Mouse (Mus musculus) neural tube, embryonic 11.5 days (tissue): ENCODE data around the gene Rbm17. TPM values are rescaled to one million over a fixed set of nuclear protein-coding genes. Genes with fewer than 3 reads are reported as not detected.
A peak's percentile ranks its signal among the peaks of the same experiment; 100 is the strongest.
"Not testable (repeated sequence)": the region's sequence is repeated elsewhere in the genome, so short reads cannot be mapped to it uniquely, and the experiment has no call there.

Source experiments
- ATAC-seq: fragments of 200-750 bp; cut with Nextera tagmentation; 2 replicates; pipeline ENCODE4 v1.8.0; 2017; ENCODE audit warnings: moderate number of reproducible peaks, mild to moderate bottlenecking, moderate TSS enrichment, moderate library complexity; ENCODE audit not compliant: insufficient read depth, low FRiP score, low TSS enrichment
- DNase-seq: peaks from one replicate; pipeline ENCODE4 v3.0.0-alpha.2; 2015; ENCODE audit warnings: low spot score
- H3K27ac ChIP-seq: fragments of 300-500 bp; sonication (generic); 2 replicates; pipeline ENCODE4 v1.5.1; 2014; ENCODE audit warnings: low read depth, mild to moderate bottlenecking, low read length
- H3K27me3 ChIP-seq: fragments of 300-500 bp; sonication (generic); 2 replicates; pipeline ENCODE4 v1.6.1; 2014; ENCODE audit warnings: mild to moderate bottlenecking, low read length, mixed read lengths; ENCODE audit not compliant: control insufficient read depth, insufficient read depth
- H3K36me3 ChIP-seq: fragments of 300-500 bp; sonication (generic); 2 replicates; pipeline ENCODE4 v1.6.1; 2014; ENCODE audit warnings: mild to moderate bottlenecking, low read length, moderate library complexity, mixed read lengths; ENCODE audit not compliant: control insufficient read depth, insufficient read depth
- H3K4me1 ChIP-seq: fragments of 300-500 bp; sonication (generic); 2 replicates; pipeline ENCODE4 v1.6.1; 2014; ENCODE audit warnings: low read length, mixed read lengths; ENCODE audit not compliant: control insufficient read depth, insufficient read depth
- H3K4me2 ChIP-seq: fragments of 300-500 bp; sonication (generic); 2 replicates; pipeline ENCODE4 v1.6.1; 2014; ENCODE audit warnings: low read depth, mild to moderate bottlenecking, moderate library complexity
- H3K4me3 ChIP-seq: fragments of 300-500 bp; sonication (generic); 2 replicates; pipeline ENCODE4 v1.5.1; 2014; ENCODE audit warnings: low read depth, low read length
- H3K9ac ChIP-seq: fragments of 300-500 bp; sonication (generic); 2 replicates; pipeline ENCODE4 v1.6.1; 2014; ENCODE audit warnings: mild to moderate bottlenecking, low read length
- H3K9me3 ChIP-seq: fragments of 300-500 bp; sonication (generic); 2 replicates; pipeline ENCODE4 v1.6.1; 2016; ENCODE audit warnings: low read length; ENCODE audit not compliant: control insufficient read depth
- WGBS: fragments of 180-500 bp; shearing (Covaris S2); extraction: QIAGEN DNeasy Blood & Tissue Kit; methylation state at CpG from one replicate; pipeline ENCODE4 v1.1.7; 2014; 5-methylcytosine and 5-hydroxymethylcytosine counted together
- polyA plus RNA-seq: library from polyadenylated mRNA; unstranded; fragments of >200 nt; fragmentation: Nextera tagmentation; extraction: Ambion mirVana; gene quantifications from 2 replicates; pipeline ENCODE4 v1.2.1, GENCODE M21; 2014

The Rbm17 gene
- polyA plus RNA-seq, 1 experiment from 2014 or later = 192 TPM

DNA sequence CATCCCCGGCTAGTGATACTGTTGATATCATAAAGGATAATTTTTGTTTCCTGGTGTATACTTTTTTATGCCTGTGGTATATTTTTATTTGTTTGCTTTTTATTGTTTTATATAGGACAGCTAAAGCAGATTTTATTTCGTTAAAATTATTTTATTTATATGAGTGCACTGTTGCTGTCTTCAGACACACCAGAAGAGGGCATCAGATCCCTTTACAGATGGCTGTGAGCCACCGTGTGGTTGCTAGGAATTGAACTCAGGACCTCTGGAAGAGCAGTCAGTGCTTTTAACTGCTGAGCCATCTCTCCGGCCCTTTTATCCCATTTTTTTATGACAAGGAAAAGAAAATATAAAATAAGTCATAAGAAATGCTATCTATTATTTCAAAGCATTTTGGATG is 2.8 kb upstream of the Rbm17 start:
- H3K36me3 ChIP-seq, H3K27me3 ChIP-seq, H3K4me3 ChIP-seq, H3K4me1 ChIP-seq, ATAC-seq, H3K9ac ChIP-seq, H3K9me3 ChIP-seq, DNase-seq, H3K4me2 ChIP-seq, H3K27ac ChIP-seq: not testable (repeated sequence)
- WGBS = 81% methylated on average over 4 of the region's 4 CpGs

- Histone ChIP-seq H3K27ac (no peak overlapping the region), H3K4me2 (no peak overlapping the region), H3K4me1 (peaks cover 5% of the 10 kb centered on the region; the same call in 1 of the 2 replicates), H3K27me3 (no peaks in the 10 kb centered on the region), H3K9ac (no peak overlapping the region), H3K9me3 (no peaks in the 10 kb centered on the region), H3K36me3 (no peaks in the 10 kb centered on the region), H3K4me3 (no peak overlapping the region)
- ATAC-seq (no peak), DNase-seq (no peak)
Observed at GRCm38 (mm10) chr2:11604911-11605310, 958 bp upstream of the Rbm17 start.

GRCm38 (mm10) chr2:11602506-11603489 is 1.2 kb downstream of the Rbm17 start:
- H3K4me1 ChIP-seq = peaks cover 5% of the 10 kb centered on the region; the same call in 1 of the 2 replicates
- peak; percentile 96 for DNase-seq
- peak overlapping the region; percentile 99 for H3K9ac ChIP-seq
- WGBS = under 1% methylated on average over 66 of the region's 78 CpGs
- H3K36me3 ChIP-seq = peaks cover 2% of the 10 kb centered on the region
- no peaks in the 10 kb centered on the region for H3K27me3 ChIP-seq
- ATAC-seq = peak; percentile 98
- H3K9me3 ChIP-seq = no peaks in the 10 kb centered on the region
- peak overlapping the region; percentile 59 for H3K4me2 ChIP-seq
- peak overlapping the region; percentile 96 for H3K4me3 ChIP-seq
- no peak overlapping the region for H3K27ac ChIP-seq

DNA sequence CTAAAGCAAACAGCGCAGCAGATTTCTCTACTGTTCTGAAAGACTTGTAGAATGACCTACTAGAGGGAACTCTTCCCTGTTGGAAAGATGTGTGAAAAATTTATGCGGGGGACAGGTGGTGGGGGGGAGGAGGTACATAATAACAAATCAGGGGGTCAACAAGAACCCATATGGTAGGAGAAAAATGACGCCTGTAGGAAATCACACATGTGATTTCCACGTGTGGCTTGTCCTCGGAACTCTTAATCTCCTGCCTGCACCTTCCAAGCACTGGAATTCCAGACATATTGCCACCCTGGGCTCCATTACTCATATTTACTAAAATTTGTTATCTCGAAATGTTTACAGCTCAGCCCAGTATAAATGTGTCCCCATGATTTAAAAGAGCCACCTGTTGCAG is 2.2 kb downstream of the Rbm17 start:
- Histone ChIP-seq H3K9ac (no peak overlapping the region), H3K4me1 (peaks cover 5% of the 10 kb centered on the region; the same call in 1 of the 2 replicates), H3K27me3 (no peaks in the 10 kb centered on the region), H3K36me3 (peaks cover 3% of the 10 kb centered on the region), H3K9me3 (no peaks in the 10 kb centered on the region), H3K4me2 (peak overlapping the region; percentile 59), H3K27ac (no peak overlapping the region), H3K4me3 (peak overlapping the region; percentile 96)
- whole genome bisulfite sequencing = 88% methylated on average over 6 of the region's 6 CpGs
- DNase-seq (no peak), ATAC-seq (no peak)

GRCm38 (mm10) chr2:11597906-11598305 is 6.0 kb downstream of the Rbm17 start:
- Histone ChIP-seq H3K4me2 (no peak overlapping the region), H3K27ac (no peak overlapping the region), H3K4me1 (peaks cover 5% of the 10 kb centered on the region; the same call in 1 of the 2 replicates), H3K4me3 (no peak overlapping the region), H3K27me3 (no peaks in the 10 kb centered on the region), H3K9me3 (no peaks in the 10 kb centered on the region), H3K36me3 (peaks cover 19% of the 10 kb centered on the region), H3K9ac (no peak overlapping the region)
- DNase-seq (no peak), ATAC-seq (no peak)
- WGBS = 95% methylated on average over 7 of the region's 7 CpGs

DNA sequence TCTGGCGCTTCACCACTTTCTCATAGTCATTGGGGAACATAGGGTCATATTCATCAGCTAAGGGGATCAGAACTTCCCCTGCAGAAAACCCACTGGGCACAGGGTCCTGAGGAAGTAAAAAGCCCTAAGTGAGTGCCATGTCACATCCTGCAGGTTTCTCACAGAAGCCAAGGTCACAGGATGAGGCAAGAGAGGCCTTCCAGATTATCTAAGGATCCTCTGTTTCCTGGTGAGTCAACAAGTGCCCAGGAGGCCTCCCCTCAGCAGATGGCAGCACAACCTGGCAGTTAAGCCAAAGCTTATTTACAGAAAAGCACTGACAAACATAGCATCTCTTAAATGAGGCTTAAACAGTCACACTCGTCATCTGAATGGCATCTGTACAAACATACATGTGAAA is 7.3 kb downstream of the Rbm17 start:
- Histone ChIP-seq H3K9ac (no peak overlapping the region), H3K4me3 (no peak overlapping the region), H3K4me2 (no peak overlapping the region), H3K27me3 (no peaks in the 10 kb centered on the region), H3K9me3 (no peaks in the 10 kb centered on the region), H3K4me1 (peaks cover 2% of the 10 kb centered on the region; the same call in 1 of the 2 replicates), H3K27ac (no peak overlapping the region), H3K36me3 (peaks cover 22% of the 10 kb centered on the region)
- 87% methylated on average over 2 of the region's 2 CpGs for WGBS
- DNase-seq (no peak), ATAC-seq (no peak)

GRCm38 (mm10) chr2:11587996-11588395 is 16.0 kb downstream of the Rbm17 start:
- no peak overlapping the region for H3K27ac ChIP-seq
- peaks cover 9% of the 10 kb centered on the region for H3K36me3 ChIP-seq
- WGBS = 94% methylated on average over 4 of the region's 4 CpGs
- no peak overlapping the region for H3K4me2 ChIP-seq
- no peaks in the 10 kb centered on the region for H3K27me3 ChIP-seq
- H3K4me3 ChIP-seq = no peak overlapping the region
- H3K9me3 ChIP-seq = no peaks in the 10 kb centered on the region
- no peaks in the 10 kb centered on the region for H3K4me1 ChIP-seq
- DNase-seq (no peak), ATAC-seq (no peak)
- no peak overlapping the region for H3K9ac ChIP-seq

DNA sequence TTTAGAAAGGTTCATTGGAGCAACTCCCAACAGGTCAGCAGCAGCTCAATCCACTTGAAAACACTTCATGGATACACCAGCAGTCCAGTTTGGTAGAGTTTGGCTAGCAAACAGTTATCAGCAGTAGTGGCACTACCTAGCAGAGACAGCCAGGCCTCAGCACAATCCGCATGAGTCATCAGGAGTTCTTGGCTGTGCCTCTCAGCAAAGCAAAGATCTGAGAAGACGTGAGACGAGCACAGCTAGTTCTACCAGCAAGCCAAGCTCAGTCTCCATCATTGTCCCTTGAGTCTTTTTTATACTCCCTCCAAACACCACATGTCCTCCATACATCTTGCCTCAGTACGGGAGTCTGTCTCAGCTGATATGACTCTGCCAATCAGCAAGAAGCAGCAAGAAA is 24.6 kb downstream of the Rbm17 start:
- Histone ChIP-seq H3K27ac (no peak overlapping the region), H3K4me1 (no peaks in the 10 kb centered on the region), H3K27me3 (no peaks in the 10 kb centered on the region), H3K36me3 (no peaks in the 10 kb centered on the region; the same call in 1 of the 2 replicates), H3K9ac (no peak overlapping the region), H3K4me3 (no peak overlapping the region), H3K9me3 (no peaks in the 10 kb centered on the region), H3K4me2 (no peak overlapping the region)
- WGBS = 95% methylated on average over 4 of the region's 4 CpGs
- no peak for ATAC-seq
- DNase-seq = no peak

DNA sequence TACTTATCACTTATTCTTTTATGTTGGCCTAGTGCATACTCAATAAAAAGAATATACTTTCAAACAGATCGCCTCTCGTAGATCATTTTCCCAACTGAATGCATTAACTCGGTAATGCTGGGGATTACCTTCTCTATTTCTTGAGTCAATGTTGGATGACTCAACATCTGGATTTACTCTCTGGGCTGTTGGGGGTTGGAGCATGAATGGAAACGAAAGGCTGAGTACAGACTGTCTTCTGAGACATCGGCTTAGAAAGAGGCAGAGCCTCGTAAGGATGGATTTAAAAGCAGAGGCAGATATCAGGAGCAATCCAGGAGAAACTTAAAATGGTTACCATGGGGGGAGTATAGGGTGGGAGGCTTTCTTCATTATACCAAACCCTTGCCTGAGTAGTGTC is 25.8 kb downstream of the Rbm17 start:
- no peak for DNase-seq
- ATAC-seq = no peak
- 84% methylated on average over 6 of the region's 6 CpGs for WGBS
- H3K9me3 ChIP-seq = no peaks in the 10 kb centered on the region
- no peak overlapping the region for H3K4me2 ChIP-seq
- no peaks in the 10 kb centered on the region; the same call in 1 of the 2 replicates for H3K36me3 ChIP-seq
- H3K27ac ChIP-seq = no peak overlapping the region
- no peaks in the 10 kb centered on the region for H3K27me3 ChIP-seq
- H3K4me1 ChIP-seq = no peaks in the 10 kb centered on the region
- H3K4me3 ChIP-seq = no peak overlapping the region
- H3K9ac ChIP-seq = no peak overlapping the region
